Mouse (Mus musculus) gastrocnemius, adult 18-20 months (tissue): ENCODE measurements at regions not wholly inside any gene's neighbourhood (a gene's known extent, or its start where the extent isn't known, plus 50 kb on each side); places are given as distances from the start of the nearest gene placed in this dataset.

ENCODE experiments used
- DNase-seq: peaks from one replicate; pipeline ENCODE4 v3.0.0; 2021; ENCODE audit warnings: low spot score

- DNase-seq: no peak
These were observed 91.4 kb upstream of the Selenok start for GRCm38 (mm10) chr14:29876668-29877067.

GRCm38 (mm10) chr14:29877671-29878422 lies 90.3 kb upstream of the Selenok start:
- DNase-seq: no peak

GRCm38 (mm10) chr14:29878423-29878800 lies 89.7 kb upstream of the Selenok start:
- no peak for DNase-seq

- no peak for DNase-seq
These were observed 88.8 kb upstream of the Selenok start for GRCm38 (mm10) chr14:29879283-29879682.

- no peak for DNase-seq
These were observed 85.3 kb upstream of the Selenok start for GRCm38 (mm10) chr14:29882666-29883344.

- DNase-seq: peak; percentile 15
These were observed 72.6 kb upstream of the Selenok start for GRCm38 (mm10) chr14:29895332-29895988.

- DNase-seq: no peak
These were observed 72.0 kb upstream of the Selenok start for GRCm38 (mm10) chr14:29895989-29896675.

- no peak for DNase-seq
These were observed 67.2 kb upstream of the Selenok start for GRCm38 (mm10) chr14:29900931-29901330.

- no peak for DNase-seq
These were observed 64.5 kb upstream of the Selenok start for GRCm38 (mm10) chr14:29903574-29903973.

- DNase-seq: no peak
These were observed 63.3 kb upstream of the Selenok start for GRCm38 (mm10) chr14:29904856-29905255.

GRCm38 (mm10) chr14:29909741-29910140 lies 58.4 kb upstream of the Selenok start:
- no peak for DNase-seq
